Mouse (Mus musculus): ENCODE measurements around the gene C130079G13Rik.
"Not testable (repeated sequence)": the region's sequence is repeated elsewhere in the genome, so short reads cannot be mapped to it uniquely, and the experiment has no call there.

The C130079G13Rik gene

GRCm38 (mm10) chr3:59924914-59925313 is at the start of gene C130079G13Rik:
Gene C130079G13Rik (plus strand): TSS chr3:59925214.
- DNase-seq, result no peak

DNA sequence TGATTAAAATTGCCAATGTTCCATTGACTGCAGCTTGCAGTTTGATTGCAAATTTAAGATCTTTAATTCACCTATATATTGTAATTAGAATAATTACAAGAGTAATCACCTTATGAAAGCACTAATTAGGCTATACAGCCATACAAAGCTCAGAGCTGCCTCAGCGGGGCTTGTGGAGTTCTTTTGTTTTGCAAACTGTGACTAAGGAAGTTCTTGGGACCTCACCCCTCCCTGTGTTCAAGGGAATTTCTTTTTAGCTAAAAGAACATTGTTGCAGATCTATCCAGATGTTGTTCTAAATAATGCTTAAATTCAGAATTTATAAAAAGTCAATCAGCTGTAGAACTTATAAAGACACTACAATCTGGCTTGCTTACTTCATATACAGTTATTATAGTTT is 47.4 kb upstream of the C130079G13Rik start:
- not testable (repeated sequence) for DNase-seq

GRCm38 (mm10) chr3:59879801-59880554 is 45.0 kb upstream of the C130079G13Rik start:
- DNase-seq, result not testable (repeated sequence)

GRCm38 (mm10) chr3:59893276-59893675 is 31.7 kb upstream of the C130079G13Rik start:
- no peak for DNase-seq

GRCm38 (mm10) chr3:59934621-59935020 is 9.6 kb downstream of the C130079G13Rik start:
- no peak for DNase-seq

GRCm38 (mm10) chr3:59947294-59947950 is 22.4 kb downstream of the C130079G13Rik start:
- peak; percentile 19 for DNase-seq

DNA sequence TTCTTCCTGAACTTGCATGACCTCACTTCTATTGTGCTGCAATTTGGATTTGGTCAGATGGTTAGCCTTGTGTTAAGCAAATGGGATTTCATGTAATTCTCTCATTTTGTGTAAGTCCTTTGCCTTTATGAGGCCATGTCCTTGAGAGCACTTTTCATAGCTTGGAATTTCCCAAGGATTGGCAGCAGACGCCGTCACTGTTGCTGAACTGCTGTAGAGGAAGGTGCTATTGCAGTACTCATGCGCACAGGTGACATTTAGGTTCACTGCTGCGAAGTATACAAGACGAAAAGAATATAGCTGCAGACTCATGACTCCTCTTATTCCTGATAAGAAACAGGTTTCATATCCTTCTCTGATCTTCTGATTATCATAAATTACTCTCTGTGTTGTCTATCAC is 45.9 kb downstream of the C130079G13Rik start:
- no peak for DNase-seq

DNA sequence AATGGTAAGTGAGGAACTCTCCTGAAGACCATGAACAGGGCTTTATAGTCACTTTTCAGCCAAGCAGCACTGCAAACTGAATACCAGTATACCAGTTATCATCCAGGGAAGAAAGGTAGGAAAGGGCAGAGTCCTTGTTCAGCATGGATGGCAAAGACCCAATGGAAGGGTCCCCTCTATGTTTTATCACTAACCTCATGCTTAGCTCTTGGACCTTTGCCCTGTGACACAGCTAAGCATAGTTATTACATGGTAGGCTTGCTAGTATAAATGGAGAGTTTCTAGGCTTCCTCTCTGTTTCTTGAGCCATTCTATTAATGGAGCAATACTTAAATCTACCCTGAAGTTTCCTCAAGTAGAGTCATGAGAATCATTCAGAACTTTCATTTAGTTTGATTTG is 49.6 kb downstream of the C130079G13Rik start:
- DNase-seq, result no peak

Data from cerebellum, adult 11 months (tissue).